Mouse (Mus musculus): ENCODE data around the gene Elp4. TPM values are rescaled to one million over a fixed set of nuclear protein-coding genes. Genes with fewer than 3 reads are reported as not detected.

Elp4 gene
- total RNA-seq, 1 experiment from 2014 or later: 18.2 TPM

GRCm38 (mm10) chr2:105810286-105810685, 94.1 kb downstream of the Elp4 start:
- ATAC-seq (ENCODE audit: extremely low read depth, insufficient number of reproducible peaks, low FRiP score, poor library complexity, severe bottlenecking): no peak

- no peak for ATAC-seq (ENCODE audit: extremely low read depth, insufficient number of reproducible peaks, low FRiP score, poor library complexity, severe bottlenecking)
Observed at GRCm38 (mm10) chr2:105806571-105806970, 97.8 kb downstream of the Elp4 start.

GRCm38 (mm10) chr2:105806047-105806446, 98.3 kb downstream of the Elp4 start:
- ATAC-seq (ENCODE audit: extremely low read depth, insufficient number of reproducible peaks, low FRiP score, poor library complexity, severe bottlenecking): no peak

GRCm38 (mm10) chr2:105805210-105805609, 99.2 kb downstream of the Elp4 start:
- no peak for ATAC-seq (ENCODE audit: extremely low read depth, insufficient number of reproducible peaks, low FRiP score, poor library complexity, severe bottlenecking)

GRCm38 (mm10) chr2:105804506-105804905, 99.9 kb downstream of the Elp4 start:
- ATAC-seq (ENCODE audit: extremely low read depth, insufficient number of reproducible peaks, low FRiP score, poor library complexity, severe bottlenecking): no peak

- no peak for ATAC-seq (ENCODE audit: extremely low read depth, insufficient number of reproducible peaks, low FRiP score, poor library complexity, severe bottlenecking)
Observed at GRCm38 (mm10) chr2:105803427-105803826, 100.9 kb downstream of the Elp4 start.

GRCm38 (mm10) chr2:105802902-105803301, 101.5 kb downstream of the Elp4 start:
- no peak for ATAC-seq (ENCODE audit: extremely low read depth, insufficient number of reproducible peaks, low FRiP score, poor library complexity, severe bottlenecking)

GRCm38 (mm10) chr2:105801536-105801935, 102.8 kb downstream of the Elp4 start:
- no peak for ATAC-seq (ENCODE audit: extremely low read depth, insufficient number of reproducible peaks, low FRiP score, poor library complexity, severe bottlenecking)

- no peak for ATAC-seq (ENCODE audit: extremely low read depth, insufficient number of reproducible peaks, low FRiP score, poor library complexity, severe bottlenecking)
Observed at GRCm38 (mm10) chr2:105800694-105801093, 103.7 kb downstream of the Elp4 start.

GRCm38 (mm10) chr2:105799840-105800239, 104.5 kb downstream of the Elp4 start:
- no peak for ATAC-seq (ENCODE audit: extremely low read depth, insufficient number of reproducible peaks, low FRiP score, poor library complexity, severe bottlenecking)

- ATAC-seq (ENCODE audit: extremely low read depth, insufficient number of reproducible peaks, low FRiP score, poor library complexity, severe bottlenecking): no peak
Observed at GRCm38 (mm10) chr2:105797842-105798241, 106.5 kb downstream of the Elp4 start.

- no peak for ATAC-seq (ENCODE audit: extremely low read depth, insufficient number of reproducible peaks, low FRiP score, poor library complexity, severe bottlenecking)
Observed at GRCm38 (mm10) chr2:105796101-105796500, 108.3 kb downstream of the Elp4 start.

- ATAC-seq (ENCODE audit: extremely low read depth, insufficient number of reproducible peaks, low FRiP score, poor library complexity, severe bottlenecking): no peak
Observed at GRCm38 (mm10) chr2:105792339-105793120, 111.8 kb downstream of the Elp4 start.

- no peak for ATAC-seq (ENCODE audit: extremely low read depth, insufficient number of reproducible peaks, low FRiP score, poor library complexity, severe bottlenecking)
Observed at GRCm38 (mm10) chr2:105789936-105790335, 114.4 kb downstream of the Elp4 start.

GRCm38 (mm10) chr2:105787726-105788125, 116.6 kb downstream of the Elp4 start:
- ATAC-seq (ENCODE audit: extremely low read depth, insufficient number of reproducible peaks, low FRiP score, poor library complexity, severe bottlenecking): no peak

GRCm38 (mm10) chr2:105786986-105787385, 117.4 kb downstream of the Elp4 start:
- ATAC-seq (ENCODE audit: extremely low read depth, insufficient number of reproducible peaks, low FRiP score, poor library complexity, severe bottlenecking): no peak

GRCm38 (mm10) chr2:105782885-105783284, 121.5 kb downstream of the Elp4 start:
- no peak for ATAC-seq (ENCODE audit: extremely low read depth, insufficient number of reproducible peaks, low FRiP score, poor library complexity, severe bottlenecking)

- no peak for ATAC-seq (ENCODE audit: extremely low read depth, insufficient number of reproducible peaks, low FRiP score, poor library complexity, severe bottlenecking)
Observed at GRCm38 (mm10) chr2:105780739-105781138, 123.6 kb downstream of the Elp4 start.

GRCm38 (mm10) chr2:105779320-105779891, 125.0 kb downstream of the Elp4 start:
- no peak for ATAC-seq (ENCODE audit: extremely low read depth, insufficient number of reproducible peaks, low FRiP score, poor library complexity, severe bottlenecking)

- no peak for ATAC-seq (ENCODE audit: extremely low read depth, insufficient number of reproducible peaks, low FRiP score, poor library complexity, severe bottlenecking)
Observed at GRCm38 (mm10) chr2:105771314-105771713, 133.1 kb downstream of the Elp4 start.

Measured in neutrophil, adult 5-6 weeks (primary cell).